Comparison of ENCODE assay signal across 21 mouse cellular contexts in genomic region chr1:105246075-105246574, GRCm38 (mm10).
DNase-seq lines count a peak whose midpoint lies in the region; ATAC-seq lines count a peak whose summit lies in the region.
"Had no signal": no experiment of that assay in that cellular context is flagged by ENCODE, and none has a peak within 500 bp of the region (broad histone marks: within the 10 kb centered on the region; RNA-seq: fewer than 3 reads in every experiment).

No protein-coding gene starts in this region.

- H3K27me3 ChIP-seq in forebrain, embryonic 11.5 days (ENCODE audit: control insufficient read depth, insufficient read depth, low read length) = no peaks in the 10 kb centered on the region
- H3K27me3 ChIP-seq in hindbrain, embryonic 16.5 days (replicated peaks; ENCODE audit: control insufficient read depth, insufficient read depth, low read length) = no peaks in the 10 kb centered on the region
- H3K27me3 ChIP-seq in midbrain, embryonic 16.5 days (ENCODE audit: control insufficient read depth, insufficient read depth, low read depth, low read length) = no peaks in the 10 kb centered on the region
- no peaks in the 10 kb centered on the region for H3K27me3 ChIP-seq in limb, embryonic 10.5 days (ENCODE audit: low read depth, poor library complexity, severe bottlenecking)
- H3K27me3 ChIP-seq: stomach, embryonic 15.5 days had no signal

- no peaks in the 10 kb centered on the region for H3K36me3 ChIP-seq in forebrain, embryonic 11.5 days (ENCODE audit: control insufficient read depth, insufficient read depth, low read length)
- H3K36me3 ChIP-seq in hindbrain, embryonic 16.5 days (ENCODE audit: control insufficient read depth, insufficient read depth, low read length) = no peaks in the 10 kb centered on the region
- H3K36me3 ChIP-seq in midbrain, embryonic 16.5 days (ENCODE audit: control insufficient read depth, insufficient read depth, low read length) = no peaks in the 10 kb centered on the region
- no peaks in the 10 kb centered on the region for H3K36me3 ChIP-seq in limb, embryonic 10.5 days
- H3K36me3 ChIP-seq: G1E; heart, embryonic 10.5 days; stomach, embryonic 15.5 days had no signal

- H3K9ac ChIP-seq in forebrain, embryonic 11.5 days (ENCODE audit: low read length) = no peak overlapping the region
- no peak overlapping the region for H3K9ac ChIP-seq in hindbrain, embryonic 16.5 days (ENCODE audit: low read depth, low read length)
- no peak overlapping the region for H3K9ac ChIP-seq in midbrain, embryonic 16.5 days (ENCODE audit: low read depth, low read length)
- H3K9ac ChIP-seq: lung, embryonic 14.5 days; stomach, embryonic 15.5 days had no signal

- no peaks in the 10 kb centered on the region for H3K9me3 ChIP-seq in forebrain, embryonic 11.5 days (ENCODE audit: control insufficient read depth, low read length)
- no peaks in the 10 kb centered on the region; the same call in 1 of the 2 replicates for H3K9me3 ChIP-seq in hindbrain, embryonic 16.5 days (ENCODE audit: control insufficient read depth, low read length)
- no peaks in the 10 kb centered on the region; the same call in 1 of the 2 replicates for H3K9me3 ChIP-seq in midbrain, embryonic 16.5 days (replicated peaks; ENCODE audit: control insufficient read depth, low read length, poor library complexity, severe bottlenecking)
- no peaks in the 10 kb centered on the region for H3K9me3 ChIP-seq in limb, embryonic 10.5 days (replicated peaks)
- H3K9me3 ChIP-seq: heart, embryonic 10.5 days; stomach, embryonic 15.5 days had no signal

- no peak overlapping the region; the same call in 1 of the 2 replicates for H3K4me2 ChIP-seq in forebrain, embryonic 11.5 days (ENCODE audit: low read depth, low read length, severe bottlenecking)
- H3K4me2 ChIP-seq in hindbrain, embryonic 16.5 days (ENCODE audit: low read length) = no peak overlapping the region
- H3K4me2 ChIP-seq in midbrain, embryonic 16.5 days (ENCODE audit: low read length) = peak overlapping the region; percentile 12; the same call in 1 of the 2 replicates
- H3K4me2 ChIP-seq: lung, embryonic 14.5 days; stomach, embryonic 15.5 days had no signal

- ATAC-seq in forebrain, embryonic 11.5 days (replicated peaks; ENCODE audit: low FRiP score) = peak; percentile 87
- peak; percentile 48 for ATAC-seq in hindbrain, embryonic 16.5 days
- peak; percentile 79 for ATAC-seq in midbrain, embryonic 16.5 days
- ATAC-seq in frontal cortex, adult (ENCODE audit: low TSS enrichment) = no peak
- ATAC-seq: intestine, embryonic 16.5 days had no signal

- H3K4me1 ChIP-seq in forebrain, embryonic 11.5 days (replicated peaks; ENCODE audit: control insufficient read depth, insufficient read depth, low read length) = peaks cover 3% of the 10 kb centered on the region; the same call in 1 of the 2 replicates
- H3K4me1 ChIP-seq in hindbrain, embryonic 16.5 days (ENCODE audit: control insufficient read depth, insufficient read depth, low read depth, low read length) = no peaks in the 10 kb centered on the region
- H3K4me1 ChIP-seq in midbrain, embryonic 16.5 days (ENCODE audit: control insufficient read depth, insufficient read depth, low read length) = peaks cover 16% of the 10 kb centered on the region
- no peaks in the 10 kb centered on the region for H3K4me1 ChIP-seq in limb, embryonic 10.5 days
- H3K4me1 ChIP-seq: heart, embryonic 10.5 days; stomach, embryonic 15.5 days had no signal

- peak; percentile 17 for DNase-seq in embryo, embryonic 10 days (ENCODE audit: low spot score)
- peak; percentile 64 for DNase-seq in forebrain, embryonic 11.5 days (ENCODE audit: low spot score)
- DNase-seq in right cerebral cortex, postnatal 4 days = no peak
- DNase-seq in limb, embryonic 10.5 days (ENCODE audit: low spot score) = no peak
- no peak for DNase-seq in gastrocnemius, postnatal 4 days (ENCODE audit: low spot score in 2 of 2)
- DNase-seq: adrenal gland, adult 8-10 months; cerebellum, postnatal 10 days; gastrocnemius, postnatal 25 days; heart, postnatal 14 days; kidney, postnatal 14 days; layer of hippocampus, adult 9-11 months; lung, embryonic 14.5 days; thymus, postnatal 25 days had no signal

- WGBS in forebrain, embryonic 11.5 days = 9% methylated on average over 3 of the region's 3 CpGs
- WGBS in hindbrain, embryonic 16.5 days = 19% methylated on average over 3 of the region's 3 CpGs
- WGBS in midbrain, embryonic 16.5 days = 8% methylated on average over 3 of the region's 3 CpGs
- WGBS in limb, embryonic 10.5 days = 54% methylated on average over 3 of the region's 3 CpGs

- peak overlapping the region; percentile 57; the same call in 1 of the 2 replicates for H3K27ac ChIP-seq in forebrain, embryonic 11.5 days (ENCODE audit: low read depth, low read length)
- no peak overlapping the region for H3K27ac ChIP-seq in hindbrain, embryonic 16.5 days (ENCODE audit: low read depth, low read length)
- peak overlapping the region; percentile 60 for H3K27ac ChIP-seq in midbrain, embryonic 16.5 days (ENCODE audit: low read length)
- H3K27ac ChIP-seq in limb, embryonic 10.5 days = no peak overlapping the region
- H3K27ac ChIP-seq: heart, embryonic 10.5 days; macrophage; stomach, embryonic 15.5 days had no signal

- H3K4me3 ChIP-seq in forebrain, embryonic 11.5 days (ENCODE audit: low read depth, low read length) = no peak overlapping the region
- no peak overlapping the region for H3K4me3 ChIP-seq in hindbrain, embryonic 16.5 days (ENCODE audit: low read length)
- no peak overlapping the region for H3K4me3 ChIP-seq in midbrain, embryonic 16.5 days (ENCODE audit: low read depth, low read length)
- no peak overlapping the region for H3K4me3 ChIP-seq in limb, embryonic 10.5 days
- H3K4me3 ChIP-seq: heart, embryonic 10.5 days; stomach, embryonic 15.5 days had no signal

Comparison
In these comparisons a context has a peak if more than half of its experiments do, and no peak if none do; other contexts are left out.
1. DNase-seq: peak in embryo, embryonic 10 days (single experiment) and forebrain, embryonic 11.5 days (single experiment); none in right cerebral cortex, postnatal 4 days (single experiment), limb, embryonic 10.5 days (single experiment) and gastrocnemius, postnatal 4 days (0 of 2).
2. H3K27ac ChIP-seq: peak in forebrain, embryonic 11.5 days (single experiment) and midbrain, embryonic 16.5 days (single experiment); none in hindbrain, embryonic 16.5 days (single experiment) and limb, embryonic 10.5 days (single experiment).